22 mouse cellular contexts compared by ENCODE assay signal in the genomic region with DNA sequence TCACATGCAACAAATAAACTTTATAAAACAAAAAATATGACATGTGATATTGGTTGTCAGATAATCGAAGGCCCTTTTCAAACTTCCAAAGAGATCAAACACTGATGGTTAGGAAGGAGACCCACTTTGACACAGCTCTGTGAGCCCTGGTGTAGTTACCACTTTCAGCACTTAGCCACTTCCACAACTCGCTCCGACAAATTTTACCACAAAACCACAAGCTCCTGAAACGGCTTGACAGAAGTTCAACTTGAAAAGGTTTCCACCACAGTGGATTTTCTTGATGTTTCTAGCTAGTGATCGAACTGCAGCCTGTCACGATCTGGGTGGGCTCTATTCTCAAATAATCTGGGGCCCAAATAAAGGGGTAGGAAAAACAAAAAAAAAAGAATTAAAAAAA.
DNase-seq lines count a peak whose midpoint lies in the region; ATAC-seq and TF ChIP-seq lines count a peak whose summit lies in the region.
"Had no signal": no experiment of that assay in that cellular context is flagged by ENCODE, and none has a peak within 500 bp of the region (broad histone marks: within the 10 kb centered on the region; RNA-seq: fewer than 3 reads in every experiment).

No protein-coding gene starts in this region.

- no peak for TF ChIP-seq CTCF in thymus, adult 2 months (IDR thresholded peaks at IDR 0.05; ENCODE audit: borderline replicate concordance, control insufficient read depth, extremely low read depth, insufficient read depth, low read length, poor library complexity)
- no peak for TF ChIP-seq CTCF in Patski (IDR thresholded peaks at IDR 0.05)

- TF ChIP-seq POLR2A in thymus, adult 2 months (IDR thresholded peaks at IDR 0.05; ENCODE audit: control insufficient read depth, extremely low read depth, insufficient read depth, low read length, poor library complexity): no peak

- CTCF ChIA-PET in Patski (lab: Charles Lee): interaction anchor here (0.9 kb wide), 1 partner anchor 15 kb away, joined by 3 read pairs; no protein-coding TSS in a partner anchor

- no peak overlapping the region for H3K4me3 ChIP-seq in thymus, adult 2 months (ENCODE audit: control insufficient read depth, insufficient read depth, low read length)
- H3K4me3 ChIP-seq: forebrain, embryonic 12.5 days; hindbrain, embryonic 10.5 days; kidney, embryonic 15.5 days; lung, embryonic 15.5 days; neural tube, embryonic 15.5 days; stomach, embryonic 15.5 days had no signal

- no peaks in the 10 kb centered on the region for H3K4me1 ChIP-seq in thymus, adult 2 months (replicated peaks; ENCODE audit: control insufficient read depth, insufficient read depth, low read length)
- H3K4me1 ChIP-seq: forebrain, embryonic 12.5 days; hindbrain, embryonic 10.5 days; kidney, embryonic 15.5 days; neural tube, embryonic 15.5 days; stomach, embryonic 15.5 days had no signal

- peak; percentile 3 for DNase-seq in thymus, postnatal 14 days
- no peak for DNase-seq in thymus, adult 2 months
- DNase-seq in Patski (ENCODE audit: low read depth, low spot score): peak; percentile 3
- DNase-seq in splenic B cell, adult 2 months (ENCODE audit: low read depth, low spot score): peak; percentile 4
- no peak for DNase-seq in adrenal gland, postnatal 25 days
- no peak for DNase-seq in frontal cortex, postnatal 14 days (ENCODE audit: low spot score in 2 of 2)
- no peak for DNase-seq in gastrocnemius, postnatal 10 days
- DNase-seq: adrenal gland, adult 8-10 months; heart, adult 11 months; right cerebral cortex, postnatal 4 days had no signal

- ATAC-seq in Patski: peak; percentile 16
- peak; percentile 97 to 99 for ATAC-seq in hematopoietic stem cell, adult 5-6 weeks (replicated peaks in 1 of 2; ENCODE audit: insufficient read depth in 1 of 2, low FRiP score in 2 of 2, low TSS enrichment in 1 of 2, low read depth in 1 of 2, poor library complexity in 2 of 2, severe bottlenecking in 2 of 2)
- ATAC-seq: activated CD4-positive, CD25-positive, alpha-beta regulatory T cell, adult 4 months; midbrain, embryonic 16.5 days had no signal

- POLR2A ChIA-PET in Patski (lab: Charles Lee): no interaction called here

- in situ Hi-C loops in Patski (cut with MboI; ENCODE audit: low pct_unique_long_range_greater_than_20kb): no loop called here

- WGBS in thymus, adult 2 months: 3% methylated on average over 6 of the region's 6 CpGs

- no peaks in the 10 kb centered on the region for H3K27me3 ChIP-seq in thymus, adult 2 months (ENCODE audit: control insufficient read depth, insufficient read depth, low read length)
- peaks cover 3% of the 10 kb centered on the region for H3K27me3 ChIP-seq in Patski
- no peaks in the 10 kb centered on the region for H3K27me3 ChIP-seq in splenic B cell, adult 2 months (ENCODE audit: control insufficient read depth, insufficient read depth, low read length, poor library complexity, severe bottlenecking)
- H3K27me3 ChIP-seq: forebrain, embryonic 12.5 days; kidney, embryonic 15.5 days; lung, embryonic 15.5 days; neural tube, embryonic 15.5 days; stomach, embryonic 15.5 days had no signal

- H3K36me3 ChIP-seq in thymus, adult 2 months (ENCODE audit: control insufficient read depth, insufficient read depth, low read length): no peaks in the 10 kb centered on the region
- H3K36me3 ChIP-seq in splenic B cell, adult 2 months (ENCODE audit: control insufficient read depth, insufficient read depth, low read length, poor library complexity, severe bottlenecking): no peaks in the 10 kb centered on the region
- H3K36me3 ChIP-seq: forebrain, embryonic 12.5 days; G1E; hindbrain, embryonic 10.5 days; kidney, embryonic 15.5 days; lung, embryonic 15.5 days; neural tube, embryonic 15.5 days; stomach, embryonic 15.5 days had no signal

- H3K27ac ChIP-seq in thymus, adult 2 months (ENCODE audit: control insufficient read depth, insufficient read depth, low read length): no peak overlapping the region
- H3K27ac ChIP-seq: forebrain, embryonic 12.5 days; hindbrain, embryonic 10.5 days; hindbrain, postnatal 0 days; kidney, embryonic 15.5 days; liver, embryonic 14.5 days; lung, embryonic 15.5 days; neural tube, embryonic 15.5 days; stomach, embryonic 15.5 days had no signal

Comparison
In these comparisons a context has a peak if more than half of its experiments do, and no peak if none do; other contexts are left out.
1. DNase-seq: peak in thymus, postnatal 14 days (single experiment), Patski (single experiment) and splenic B cell, adult 2 months (single experiment); none in thymus, adult 2 months (single experiment), adrenal gland, postnatal 25 days (single experiment), frontal cortex, postnatal 14 days (0 of 2) and gastrocnemius, postnatal 10 days (single experiment).